Mouse (Mus musculus) embryonic facial prominence, embryonic 14.5 days (tissue): ENCODE data around the gene Rbpms2. TPM values are rescaled to one million over a fixed set of nuclear protein-coding genes. Genes with fewer than 3 reads are reported as not detected.

Source experiments
- ATAC-seq: fragments of 200-750 bp; cut with Nextera tagmentation; 2 replicates; pipeline ENCODE4 v1.8.0; 2017; ENCODE audit warnings: low read depth, moderate number of reproducible peaks, moderate TSS enrichment
- DNase-seq: peaks from one replicate; pipeline ENCODE4 v3.0.0-alpha.2; 2015; ENCODE audit warnings: low spot score
- H3K27ac ChIP-seq: fragments of 300-500 bp; sonication (generic); replicated peaks from 2 replicates; pipeline ENCODE4 v1.5.1; 2014; ENCODE audit warnings: low read depth, mild to moderate bottlenecking, low read length, moderate library complexity
- H3K27me3 ChIP-seq: fragments of 300-500 bp; sonication (generic); replicated peaks from 2 replicates; pipeline ENCODE4 v1.6.1; 2014; ENCODE audit warnings: low read length; ENCODE audit not compliant: control insufficient read depth, insufficient read depth
- H3K36me3 ChIP-seq: fragments of 300-500 bp; sonication (generic); 2 replicates; pipeline ENCODE4 v1.6.1; 2014; ENCODE audit warnings: low read length, mixed read lengths; ENCODE audit not compliant: control insufficient read depth, insufficient read depth
- H3K4me1 ChIP-seq: fragments of 300-500 bp; sonication (generic); 2 replicates; pipeline ENCODE4 v1.6.1; 2014; ENCODE audit warnings: antibody characterized with exemption, low read length; ENCODE audit not compliant: control insufficient read depth, insufficient read depth
- H3K4me2 ChIP-seq: fragments of 300-500 bp; sonication (generic); 2 replicates; pipeline ENCODE4 v1.6.1; 2014; ENCODE audit warnings: low read depth, mild to moderate bottlenecking, low read length, moderate library complexity, mixed read lengths
- H3K4me3 ChIP-seq: fragments of 300-500 bp; sonication (generic); 2 replicates; pipeline ENCODE4 v1.5.1; 2014; ENCODE audit warnings: low read depth, mild to moderate bottlenecking, low read length
- H3K9ac ChIP-seq: fragments of 300-500 bp; sonication (generic); 2 replicates; pipeline ENCODE4 v1.6.1; 2014; ENCODE audit warnings: low read depth, mild to moderate bottlenecking, low read length, moderate library complexity, mixed read lengths
- H3K9me3 ChIP-seq: fragments of 300-500 bp; sonication (generic); 2 replicates; pipeline ENCODE4 v1.6.1; 2016; ENCODE audit warnings: low read length; ENCODE audit not compliant: control insufficient read depth
- WGBS: fragments of 180-500 bp; shearing (Covaris S2); extraction: QIAGEN DNeasy Blood & Tissue Kit; methylation state at CpG from one replicate; pipeline ENCODE4 v1.1.7; 2014; 5-methylcytosine and 5-hydroxymethylcytosine counted together
- polyA plus RNA-seq: library from polyadenylated mRNA; unstranded; fragments of >200 nt; fragmentation: Nextera tagmentation; extraction: Ambion mirVana; gene quantifications from 2 replicates; pipeline ENCODE4 v1.2.1, GENCODE M21; 2014

Rbpms2 gene
- polyA plus RNA-seq, 1 experiment from 2014 or later = 13.6 TPM

DNA sequence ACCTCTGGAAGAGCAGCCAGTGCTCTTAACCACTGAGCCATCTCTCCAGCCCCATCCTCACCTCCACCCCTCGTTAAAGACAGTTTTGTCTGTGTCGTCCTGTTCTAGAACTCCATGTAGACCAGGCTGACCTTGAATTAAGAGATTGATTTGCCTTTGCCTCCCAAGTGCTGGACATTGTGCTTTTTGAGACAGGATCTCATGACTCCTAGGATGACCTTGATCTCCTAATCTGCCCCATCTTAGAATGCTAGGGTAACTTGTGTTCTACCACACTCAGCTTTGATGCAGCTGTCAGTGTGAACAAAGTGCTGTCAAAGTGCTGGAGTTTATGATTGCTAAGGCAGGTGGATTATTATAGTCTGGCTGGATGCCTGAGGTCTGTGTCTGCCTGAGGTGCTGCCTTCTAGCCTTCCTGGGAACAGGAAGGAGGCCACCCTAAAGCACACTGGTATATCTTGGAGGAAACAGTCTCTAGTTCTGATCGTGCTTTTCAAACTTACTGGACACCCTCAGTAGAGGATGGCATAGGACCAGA, 25.3 kb downstream of the Rbpms2 start:
- Histone ChIP-seq H3K27ac (no peak overlapping the region), H3K27me3 (no peaks in the 10 kb centered on the region), H3K9ac (no peak overlapping the region), H3K4me3 (no peak overlapping the region), H3K9me3 (no peaks in the 10 kb centered on the region), H3K36me3 (no peaks in the 10 kb centered on the region), H3K4me2 (no peak overlapping the region), H3K4me1 (no peaks in the 10 kb centered on the region)
- 80% methylated on average over 3 of the region's 3 CpGs for WGBS
- DNase-seq (no peak), ATAC-seq (no peak)

DNA sequence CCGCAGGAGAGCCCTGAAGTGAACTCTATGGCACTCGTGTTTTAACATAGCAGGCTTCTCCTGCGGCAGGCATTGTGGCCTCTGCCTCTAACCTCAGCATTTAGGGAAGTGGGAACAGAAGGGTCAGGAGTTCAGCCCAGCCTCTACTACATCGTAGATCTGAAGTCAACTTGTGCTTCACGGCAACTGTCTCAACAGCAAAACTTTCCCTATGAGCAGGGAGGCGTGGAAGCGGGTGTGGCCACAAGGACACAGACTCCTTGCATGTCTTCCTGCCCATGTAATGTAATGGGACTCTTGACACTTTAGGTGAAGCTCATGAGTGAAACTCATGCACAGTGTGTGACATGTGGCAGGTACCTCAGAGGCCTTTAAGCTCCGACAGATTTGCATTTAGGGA, 26.1 kb downstream of the Rbpms2 start:
- H3K4me3 ChIP-seq = no peak overlapping the region
- 83% methylated on average over 8 of the region's 8 CpGs for WGBS
- no peaks in the 10 kb centered on the region for H3K27me3 ChIP-seq
- DNase-seq (no peak), ATAC-seq (no peak)
- no peaks in the 10 kb centered on the region for H3K9me3 ChIP-seq
- no peaks in the 10 kb centered on the region for H3K36me3 ChIP-seq
- no peaks in the 10 kb centered on the region for H3K4me1 ChIP-seq
- H3K9ac ChIP-seq = no peak overlapping the region
- no peak overlapping the region for H3K4me2 ChIP-seq
- H3K27ac ChIP-seq = no peak overlapping the region

DNA sequence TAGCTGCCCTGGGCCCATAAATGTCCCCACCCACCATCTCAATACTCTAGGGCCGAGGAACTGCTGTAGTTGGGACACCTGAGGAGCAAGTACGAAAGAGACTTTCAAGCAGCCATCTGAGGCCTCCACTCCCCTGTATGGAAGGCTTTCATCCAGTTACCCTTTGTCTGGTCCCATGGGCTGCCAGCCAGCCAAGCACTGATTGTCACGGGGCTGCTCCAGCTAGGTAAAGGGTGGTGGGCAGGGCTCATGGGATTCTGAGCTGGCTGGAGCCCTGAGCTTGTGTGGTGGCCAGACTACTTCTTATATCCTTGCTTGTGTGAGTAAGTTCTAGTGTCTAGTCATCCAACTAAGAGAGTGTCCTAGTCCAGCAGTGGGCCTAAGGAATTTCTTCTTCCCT, 27.8 kb downstream of the Rbpms2 start:
- Histone ChIP-seq H3K27me3 (no peaks in the 10 kb centered on the region), H3K4me2 (no peak overlapping the region), H3K9me3 (no peaks in the 10 kb centered on the region), H3K9ac (no peak overlapping the region), H3K4me1 (no peaks in the 10 kb centered on the region), H3K4me3 (no peak overlapping the region), H3K36me3 (no peaks in the 10 kb centered on the region), H3K27ac (no peak overlapping the region)
- WGBS = 86% methylated on average over 3 of the region's 3 CpGs
- no peak for ATAC-seq
- DNase-seq = no peak

DNA sequence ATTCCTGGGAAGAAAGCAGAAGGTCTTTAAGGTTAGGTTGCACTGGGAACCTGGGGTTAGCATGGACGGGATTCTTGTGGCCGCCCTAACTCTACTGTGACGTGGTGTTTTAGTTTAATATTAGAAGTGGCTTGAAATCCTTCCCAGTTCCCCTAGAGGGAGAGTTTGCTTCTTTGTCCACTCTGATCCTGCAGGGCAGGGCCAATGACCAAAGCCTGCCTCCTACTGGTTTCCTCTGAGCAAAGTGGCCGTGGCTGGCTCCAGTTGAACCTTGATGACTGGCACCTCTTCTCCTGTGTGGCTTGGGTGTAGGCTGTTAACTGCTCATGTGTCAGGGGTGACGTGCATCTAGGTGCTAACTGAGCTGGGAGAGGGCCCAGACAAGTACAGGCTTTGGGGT, 31.6 kb downstream of the Rbpms2 start:
- WGBS = 57% methylated on average over 5 of the region's 5 CpGs
- DNase-seq (no peak), ATAC-seq (no peak)

DNA sequence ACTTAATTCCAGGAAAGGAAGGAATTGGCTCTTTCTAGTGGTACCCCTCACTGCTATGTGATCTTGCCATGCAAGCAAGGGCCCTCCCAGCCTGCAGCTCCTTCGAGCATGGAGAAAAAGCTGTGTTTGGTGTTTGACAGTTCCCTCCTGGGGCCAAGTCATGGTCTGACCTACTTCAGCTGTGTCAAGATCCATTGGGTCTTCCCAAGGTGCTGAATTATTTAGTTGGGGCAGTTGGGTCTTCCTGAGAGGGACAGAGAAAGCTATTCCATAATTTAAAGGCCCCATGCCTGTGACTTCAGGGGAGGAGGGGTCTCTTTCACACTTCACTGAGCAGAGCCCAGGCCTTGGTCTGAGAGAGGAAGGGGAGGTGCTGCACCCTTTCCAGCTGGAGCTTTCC, 32.0 kb downstream of the Rbpms2 start:
- H3K4me2 ChIP-seq = no peak overlapping the region
- H3K27me3 ChIP-seq = no peaks in the 10 kb centered on the region
- DNase-seq = no peak
- H3K4me3 ChIP-seq = no peak overlapping the region
- no peak overlapping the region for H3K9ac ChIP-seq
- H3K9me3 ChIP-seq = no peaks in the 10 kb centered on the region
- whole genome bisulfite sequencing = 54% methylated on average over 1 of the region's 1 CpGs
- no peaks in the 10 kb centered on the region for H3K36me3 ChIP-seq
- no peak overlapping the region for H3K27ac ChIP-seq
- no peaks in the 10 kb centered on the region for H3K4me1 ChIP-seq
- ATAC-seq = no peak

More for the DNA sequence above, 31.6 kb downstream of the Rbpms2 start:
- H3K27me3 ChIP-seq = no peaks in the 10 kb centered on the region
- H3K4me3 ChIP-seq = no peak overlapping the region
- no peaks in the 10 kb centered on the region for H3K4me1 ChIP-seq
- no peak overlapping the region for H3K9ac ChIP-seq
- no peak overlapping the region for H3K4me2 ChIP-seq
- H3K9me3 ChIP-seq = no peaks in the 10 kb centered on the region
- no peak overlapping the region for H3K27ac ChIP-seq
- no peaks in the 10 kb centered on the region for H3K36me3 ChIP-seq

DNA sequence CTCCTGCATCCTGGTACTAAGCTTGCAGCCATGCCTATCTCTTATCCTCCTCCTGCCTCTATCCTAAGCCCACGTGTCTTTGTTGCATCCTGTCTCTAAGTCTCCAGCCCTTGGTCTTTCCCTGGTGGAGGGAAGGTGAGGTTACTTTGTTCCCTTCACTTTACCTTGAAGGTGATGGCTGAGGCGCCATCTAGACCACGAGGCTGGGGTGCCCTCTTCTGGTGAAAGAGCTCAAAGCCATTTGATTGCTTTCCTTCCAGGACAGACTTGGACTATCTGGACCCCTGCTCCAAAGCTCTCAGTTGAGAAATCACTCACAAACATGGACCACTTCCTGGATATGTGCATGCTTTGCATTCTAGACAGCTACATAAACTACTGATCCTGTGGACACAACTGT, 34.7 kb downstream of the Rbpms2 start:
- H3K27me3 ChIP-seq = no peaks in the 10 kb centered on the region
- H3K9me3 ChIP-seq = no peaks in the 10 kb centered on the region
- peak; percentile 67 for DNase-seq
- no peak overlapping the region for H3K4me2 ChIP-seq
- no peak overlapping the region for H3K9ac ChIP-seq
- H3K4me3 ChIP-seq = no peak overlapping the region
- H3K36me3 ChIP-seq = no peaks in the 10 kb centered on the region
- H3K27ac ChIP-seq = no peak overlapping the region
- ATAC-seq = peak; percentile 37; the same call in 1 of the 2 replicates
- WGBS = 0% methylated on average over 3 of the region's 3 CpGs
- no peaks in the 10 kb centered on the region for H3K4me1 ChIP-seq

DNA sequence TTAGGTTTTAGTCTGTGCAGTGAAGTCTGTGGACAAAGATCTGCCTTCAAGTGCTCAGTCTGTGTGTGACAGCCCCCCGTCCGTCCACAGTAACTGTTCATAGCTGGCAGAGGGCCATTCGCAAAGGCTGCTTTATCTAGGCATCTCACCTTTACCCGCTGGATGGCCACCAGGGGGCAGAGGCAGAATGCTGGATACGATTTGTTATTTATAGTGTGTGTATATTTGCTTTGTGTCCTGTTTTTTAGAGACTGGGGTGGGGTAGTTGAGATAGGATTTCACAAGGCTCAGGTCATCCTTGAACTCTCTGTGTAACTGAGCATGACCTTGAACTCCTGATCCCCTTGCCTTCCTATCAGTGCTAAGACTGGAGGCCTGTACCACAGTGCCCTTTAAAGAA, 36.6 kb downstream of the Rbpms2 start:
- no peak overlapping the region for H3K9ac ChIP-seq
- DNase-seq (peak; percentile 71), ATAC-seq (peak; percentile 37; the same call in 1 of the 2 replicates)
- H3K4me1 ChIP-seq = no peaks in the 10 kb centered on the region
- H3K4me2 ChIP-seq = no peak overlapping the region
- H3K4me3 ChIP-seq = no peak overlapping the region
- no peaks in the 10 kb centered on the region for H3K9me3 ChIP-seq
- no peaks in the 10 kb centered on the region for H3K27me3 ChIP-seq
- H3K27ac ChIP-seq = no peak overlapping the region
- 11% methylated on average over 5 of the region's 5 CpGs for WGBS
- no peaks in the 10 kb centered on the region for H3K36me3 ChIP-seq

DNA sequence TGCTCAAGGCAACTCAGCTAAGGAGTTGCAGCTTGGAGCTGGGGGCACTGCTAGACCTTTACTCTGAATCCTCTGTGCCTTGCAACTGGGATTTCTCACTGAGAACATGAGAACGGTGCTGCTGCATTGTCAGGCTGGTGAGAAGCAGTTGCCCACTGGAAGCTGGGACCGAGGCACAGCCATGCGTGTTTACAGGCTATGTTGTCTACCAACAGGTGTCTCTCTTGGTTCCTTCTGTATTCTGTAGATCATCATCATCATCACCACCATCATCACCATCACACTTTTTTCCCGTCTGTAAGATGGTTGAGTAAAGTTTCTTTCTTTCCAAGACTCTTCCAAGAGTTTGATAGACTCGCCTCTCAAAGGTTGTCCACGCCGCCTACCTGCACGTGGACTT, 38.3 kb downstream of the Rbpms2 start, which contains the start of gene Oaz2:
Gene Oaz2, plus strand, starts transcription at position 301 of the 400 bp plus-strand sequence.
- no peak within 1 kb of the TSS for H3K9ac ChIP-seq
- ATAC-seq (no peak), DNase-seq (no peak)
- H3K4me3 ChIP-seq = no peak within 1 kb of the TSS
- no peaks in the 10 kb centered on the region for H3K9me3 ChIP-seq
- H3K4me2 ChIP-seq = no peak within 1 kb of the TSS
- H3K4me1 ChIP-seq = no peaks in the 10 kb centered on the region
- WGBS = 86% methylated on average over 8 of the region's 8 CpGs
- no peaks in the 10 kb centered on the region for H3K36me3 ChIP-seq
- no peaks in the 10 kb centered on the region for H3K27me3 ChIP-seq
- no peak within 1 kb of the TSS for H3K27ac ChIP-seq

DNA sequence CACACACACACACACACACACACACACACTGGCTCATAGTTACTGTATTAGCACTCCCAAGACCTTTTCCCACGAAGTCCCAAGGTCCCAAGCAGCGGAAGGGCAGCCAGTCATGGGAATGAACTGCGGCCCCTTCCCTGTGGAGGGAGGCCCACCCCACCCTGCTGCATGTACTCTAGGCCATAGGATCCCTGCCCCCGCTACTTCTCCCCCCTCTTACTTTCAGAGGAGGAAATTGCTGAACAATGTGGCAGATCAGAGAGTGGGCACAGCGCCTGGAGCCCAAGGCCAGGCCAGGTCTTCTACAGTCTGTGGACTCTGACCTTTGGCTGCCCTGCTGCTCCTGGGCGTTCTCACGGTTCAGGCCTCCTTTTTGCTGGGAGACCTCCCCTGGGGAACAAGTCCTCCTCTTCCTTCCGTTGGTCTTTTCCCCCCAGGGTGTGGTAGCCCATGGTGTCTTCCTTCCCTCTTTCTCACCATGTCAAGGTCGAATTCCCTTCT, 42.0 kb downstream of the Rbpms2 start:
- ATAC-seq (no peak), DNase-seq (peak; percentile 36)
- Histone ChIP-seq H3K4me1 (peaks cover 5% of the 10 kb centered on the region; the same call in 1 of the 2 replicates), H3K9ac (no peak overlapping the region), H3K36me3 (no peaks in the 10 kb centered on the region), H3K27me3 (no peaks in the 10 kb centered on the region), H3K4me2 (no peak overlapping the region), H3K4me3 (no peak overlapping the region), H3K9me3 (no peaks in the 10 kb centered on the region), H3K27ac (no peak overlapping the region; the same call in 1 of the 2 replicates)
- 36% methylated on average over 6 of the region's 9 CpGs for WGBS
